Mouse (Mus musculus) liver, embryonic 14.5 days (tissue): ENCODE data around the gene Gch1.

Experiments
- CTCF ChIP-seq: IDR thresholded peaks from 2 replicates; pipeline ENCODE4 v1.5.1; 2016; ENCODE audit warnings: antibody characterized with exemption, low read depth, control low read depth
- EP300 ChIP-seq: IDR thresholded peaks from 2 replicates; pipeline ENCODE4 v1.6.1; 2016; ENCODE audit warnings: antibody characterized with exemption, low read depth

- TF ChIP-seq EP300: no peak
- no peak for TF ChIP-seq CTCF
Measured at GRCm38 (mm10) chr14:47176226-47176625, 13.0 kb downstream of the Gch1 start.
